Mouse (Mus musculus) erythroblast, embryonic 14.5 days (primary cell): ENCODE data around the gene Dnpep.

Experiments
- GATA1 ChIP-seq: IDR thresholded peaks from 2 replicates; pipeline ENCODE4 v1.6.1; 2012; ENCODE audit warnings: low read length, inconsistent platforms, mixed read lengths
- TAL1 ChIP-seq: IDR thresholded peaks from 3 replicates; pipeline ENCODE4 v1.6.1; 2012; ENCODE audit warnings: low read length, inconsistent platforms, mixed read lengths

GRCm38 (mm10) chr1:75283017-75283416 is 34.8 kb downstream of the Dnpep start:
- no peak for TF ChIP-seq GATA1
- no peak for TF ChIP-seq TAL1
